Mouse (Mus musculus) c-Kit-positive CD71-positive TER-119-negative erythroid progenitor cells, embryonic 14.5 days (primary cell): ENCODE results near the gene Hmga1.

ENCODE experiments used
- DNase-seq: peaks from one replicate; pipeline ENCODE4 v3.0.0-alpha.2; 2013; ENCODE audit warnings: low read depth

The Hmga1 gene

DNA sequence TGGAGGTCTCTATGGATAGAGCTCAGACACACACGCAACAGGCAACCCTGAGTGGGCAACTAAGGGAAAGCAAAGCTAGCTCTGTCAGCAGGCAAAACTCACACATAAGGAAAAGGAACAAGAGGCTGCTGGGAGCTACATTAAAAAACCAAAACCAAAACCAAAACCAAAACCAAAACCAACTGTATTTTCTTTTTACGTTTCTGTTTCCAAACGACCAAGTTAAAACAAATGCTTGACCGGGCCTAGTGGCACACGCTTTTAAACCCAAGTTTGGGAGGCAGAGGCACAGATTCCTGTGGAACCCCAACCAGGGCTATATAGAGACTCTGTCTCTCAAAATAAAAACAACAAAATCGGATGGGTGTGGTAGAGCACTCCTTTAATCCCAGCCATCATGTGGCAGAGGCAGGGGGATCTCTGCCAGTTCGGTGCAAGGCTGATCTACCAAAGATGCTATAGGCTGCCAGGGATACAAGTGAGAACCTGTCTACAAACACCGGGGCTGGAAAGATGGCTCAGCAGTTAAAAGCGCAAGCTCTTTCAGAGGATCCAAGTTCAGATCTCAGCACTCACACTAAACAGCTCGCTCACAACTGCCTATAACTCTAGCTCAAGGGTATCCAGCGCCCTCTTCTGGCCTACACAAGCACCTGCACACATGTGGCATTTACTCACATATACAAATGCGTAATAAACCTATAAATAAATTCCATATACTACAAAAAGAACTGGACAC, 35.7 kb downstream of the Hmga1 start:
- no peak for DNase-seq

DNA sequence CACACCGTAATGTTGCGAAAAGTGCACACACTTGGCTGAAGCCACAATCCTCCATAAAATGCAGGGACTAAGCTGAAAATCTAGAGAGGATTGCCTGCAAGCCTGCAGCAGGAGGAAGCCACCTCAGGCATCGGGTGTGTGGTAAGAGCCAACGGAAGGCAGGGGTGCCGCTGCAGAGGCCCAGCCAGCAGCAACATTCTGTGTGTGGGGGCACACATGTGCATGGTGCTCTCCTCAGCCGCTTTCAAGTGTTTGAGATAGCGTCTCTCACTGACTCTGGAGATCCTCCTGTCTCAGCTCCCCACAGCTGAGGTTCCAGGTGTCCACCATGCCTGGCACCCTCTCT, 36.2 kb downstream of the Hmga1 start:
- no peak for DNase-seq

GRCm38 (mm10) chr17:27595659-27596375, 39.5 kb downstream of the Hmga1 start:
- DNase-seq: no peak

DNA sequence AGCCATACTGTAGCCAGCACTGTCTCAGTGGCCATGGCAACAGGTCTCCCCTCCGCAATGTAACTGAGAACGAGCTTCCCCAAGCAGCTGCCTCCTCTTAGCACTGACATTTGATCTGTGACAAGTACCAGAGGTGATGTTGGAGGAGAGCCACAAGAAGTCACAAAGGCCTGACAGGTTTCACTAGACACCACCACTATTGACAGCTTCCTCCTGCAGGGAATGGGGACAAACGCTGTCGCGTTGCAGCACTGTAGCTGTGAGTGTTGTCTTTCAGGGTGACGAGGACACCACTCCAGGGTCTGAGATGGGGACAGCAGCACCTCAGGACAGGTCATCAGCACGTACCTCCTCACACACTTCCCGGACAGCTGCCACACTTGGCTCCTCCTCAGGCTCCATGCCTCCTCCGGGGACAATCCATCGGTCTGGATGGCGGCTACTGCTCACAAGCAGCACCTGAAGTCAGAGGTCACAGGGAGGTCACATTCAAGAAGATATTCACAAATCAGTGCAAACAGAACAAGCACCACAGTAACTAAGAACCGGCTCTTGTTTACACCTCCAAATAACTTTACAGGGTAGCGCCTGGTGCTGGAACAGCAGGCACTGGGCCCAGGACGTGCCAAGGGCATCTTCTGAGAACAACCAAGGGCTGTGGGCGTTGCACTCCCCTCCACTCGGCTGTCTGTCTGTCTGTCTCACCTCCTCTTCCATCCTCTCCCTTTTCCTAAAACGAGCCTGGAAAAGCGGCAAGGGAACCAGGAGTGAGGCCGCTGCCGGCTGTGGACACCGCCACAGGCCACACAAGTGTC, 40.3 kb downstream of the Hmga1 start:
- no peak for DNase-seq

DNA sequence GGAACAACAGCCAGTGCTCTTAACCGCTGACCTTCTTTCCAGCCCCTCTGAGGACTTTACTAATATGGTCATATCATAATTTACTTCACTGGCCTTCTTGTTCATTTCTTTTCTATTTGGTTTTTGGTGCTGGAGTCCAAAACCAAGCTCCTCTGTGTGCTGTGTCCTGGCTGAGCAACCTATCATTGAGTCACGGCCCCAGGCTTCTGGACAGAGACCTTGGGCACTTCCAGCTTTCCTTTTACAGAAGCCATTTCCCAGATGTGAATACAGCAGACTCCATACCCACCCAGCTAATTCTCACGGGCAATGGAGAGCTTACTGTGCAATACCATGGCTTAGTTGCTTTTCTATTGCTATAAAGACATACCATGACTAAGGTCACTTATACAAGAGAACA, 44.0 kb downstream of the Hmga1 start:
- no peak for DNase-seq

GRCm38 (mm10) chr17:27600869-27601268, 44.6 kb downstream of the Hmga1 start:
- no peak for DNase-seq

DNA sequence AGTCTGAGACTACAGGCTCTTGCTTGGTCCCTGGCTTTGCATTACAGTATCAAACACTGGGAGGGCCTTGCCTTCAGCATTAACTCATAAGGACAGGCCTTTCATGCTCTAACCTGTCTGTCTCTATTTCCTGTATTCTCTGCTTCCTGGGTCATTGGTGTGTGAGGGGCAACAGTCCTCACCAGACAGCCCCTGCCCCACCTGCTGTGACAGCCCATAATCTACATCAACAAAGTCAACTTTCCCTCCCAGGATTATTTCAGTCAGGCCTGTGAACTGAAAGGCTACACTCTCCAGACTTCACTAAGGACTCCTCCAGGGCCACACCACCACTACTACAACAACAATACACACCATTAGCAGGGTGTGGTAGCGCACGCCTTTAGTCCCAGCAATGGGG, 46.7 kb downstream of the Hmga1 start:
- no peak for DNase-seq

DNA sequence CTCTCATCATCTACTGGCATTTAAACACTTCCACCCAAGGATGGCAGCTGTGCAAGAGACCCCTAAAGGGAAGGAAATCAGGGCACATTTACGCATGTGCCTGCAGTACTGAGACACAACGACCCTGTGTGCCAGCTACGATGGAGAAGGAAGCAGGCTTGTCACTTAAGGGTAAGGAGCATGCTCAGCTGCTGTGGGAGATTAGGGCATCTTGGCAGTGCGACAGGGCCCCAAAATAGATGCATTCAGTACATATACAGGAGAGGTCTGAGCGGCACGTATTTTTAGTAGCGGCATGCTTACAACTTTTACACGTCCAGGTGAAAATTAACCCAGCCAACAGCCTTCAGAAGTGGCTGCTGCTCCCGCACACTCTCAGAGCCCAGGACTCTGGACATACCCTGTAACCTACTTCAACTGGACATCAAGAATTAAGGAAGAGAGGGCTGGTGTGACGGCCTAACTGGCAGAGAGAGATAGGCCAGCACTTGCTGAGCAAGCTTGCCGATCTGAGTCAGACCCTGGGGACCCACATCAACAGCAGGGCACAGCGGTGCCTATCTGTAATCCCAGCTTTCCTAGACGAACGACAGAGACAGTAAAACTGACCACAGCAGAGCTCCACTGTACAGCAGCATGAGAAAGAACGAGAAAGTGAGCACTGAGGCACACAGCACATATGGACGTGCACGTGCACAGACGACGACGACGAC, 47.4 kb downstream of the Hmga1 start:
- no peak for DNase-seq

DNA sequence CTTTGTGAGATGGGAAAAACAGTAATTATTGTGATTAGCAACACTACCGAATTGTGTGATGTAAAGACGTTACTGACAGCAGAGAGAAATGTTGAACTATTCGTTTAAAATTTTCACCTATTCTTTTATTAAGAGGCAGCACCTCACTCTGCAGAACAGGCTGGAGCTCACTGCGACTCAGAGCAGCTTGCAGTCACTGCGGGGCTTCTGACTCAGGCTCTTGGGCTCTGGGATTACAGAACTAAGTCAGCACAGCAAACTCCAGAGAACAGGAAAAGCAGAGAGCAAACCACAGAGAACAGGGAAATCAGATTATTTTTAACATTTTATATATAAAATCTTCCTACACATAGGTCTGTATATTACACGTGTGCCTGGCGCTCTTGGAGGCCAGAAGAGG, 53.3 kb downstream of the Hmga1 start:
- no peak for DNase-seq

- DNase-seq: no peak
Observed at GRCm38 (mm10) chr17:27610679-27611518, 54.6 kb downstream of the Hmga1 start.

DNA sequence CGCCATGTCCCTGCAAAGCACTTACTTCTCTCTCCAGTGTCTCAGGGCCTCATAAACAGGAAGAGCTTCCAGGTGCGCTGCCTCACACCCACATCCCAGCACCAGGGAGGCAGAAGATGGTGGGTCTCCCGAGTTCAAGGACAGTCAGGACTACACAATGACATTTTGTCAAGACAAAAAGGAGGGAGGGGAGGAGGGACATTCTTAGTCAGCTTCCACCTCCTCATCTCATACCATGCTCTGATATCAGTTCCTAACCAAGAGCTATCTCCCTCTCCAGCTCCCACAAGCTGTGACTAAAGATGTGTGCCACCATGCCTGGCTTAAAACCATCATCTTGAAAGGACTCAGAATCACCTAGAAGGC, 55.2 kb downstream of the Hmga1 start:
- no peak for DNase-seq

DNA sequence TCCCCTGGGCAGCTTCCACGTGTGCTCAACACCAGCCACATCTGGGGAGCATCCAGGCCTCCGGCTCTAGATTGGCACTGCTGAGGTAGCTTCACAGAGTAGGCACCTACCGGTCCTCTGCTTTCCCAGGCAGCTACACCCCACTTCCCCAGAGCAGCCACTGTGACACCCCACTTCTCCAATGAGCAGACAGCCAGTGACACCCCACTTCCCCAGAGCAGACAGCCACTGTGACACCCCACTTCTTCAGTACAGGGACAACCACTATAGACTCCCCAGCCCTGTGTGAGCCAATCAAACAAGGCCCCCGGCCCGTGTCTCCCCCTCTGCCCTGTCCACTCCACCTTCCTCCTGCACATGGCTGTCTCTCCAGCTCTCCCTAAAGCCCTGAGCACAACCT, 55.7 kb downstream of the Hmga1 start:
- no peak for DNase-seq

DNA sequence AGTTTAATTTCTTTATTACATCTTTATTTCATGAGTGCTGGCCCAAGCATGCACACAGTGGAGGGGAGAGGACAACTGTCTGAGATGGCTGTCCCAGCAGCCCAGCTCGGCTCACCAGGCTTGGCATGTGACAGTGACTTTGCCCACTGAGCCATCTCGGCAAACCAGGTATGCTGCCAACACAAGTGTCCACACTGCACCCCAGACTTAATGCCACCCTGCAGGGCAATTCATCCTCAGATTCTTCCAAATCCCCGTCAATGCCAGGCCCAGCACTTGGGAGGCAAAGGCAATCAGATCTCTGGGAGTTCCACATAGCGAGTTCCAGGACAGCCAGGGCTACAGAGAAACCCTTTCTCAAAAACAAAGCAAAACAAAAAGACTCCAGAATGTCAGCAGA, 56.7 kb downstream of the Hmga1 start:
- no peak for DNase-seq
